Mouse (Mus musculus) CH12.LX (cell line): ENCODE measurements around the gene Lcn8.

Experiments used
- CTCF ChIP-seq, 2 experiments: IDR thresholded peaks in 1 of 2; conservative IDR thresholded peaks in 1 of 2; 2 replicates each; pipeline ENCODE4 v1.5.1; 2011 to 2012; ENCODE audit warnings: low read depth in 2 of 2, low read length in 2 of 2, improper control_type of control experiment in 1 of 2, inconsistent platforms in 1 of 2, mild to moderate bottlenecking in 1 of 2, moderate library complexity in 1 of 2
- E2F4 ChIP-seq: IDR thresholded peaks from 2 replicates; pipeline ENCODE4 v1.6.1; 2011; ENCODE audit warnings: low read depth, low read length, improper control_type of control experiment; ENCODE audit not compliant: insufficient replicate concordance
- GABPA ChIP-seq: IDR thresholded peaks from 2 replicates; pipeline ENCODE4 v1.6.1; 2012; ENCODE audit warnings: low read depth, low read length, improper control_type of control experiment, inconsistent platforms; ENCODE audit not compliant: insufficient replicate concordance
- IRF4 ChIP-seq: IDR thresholded peaks from 2 replicates; pipeline ENCODE4 v1.6.1; 2014; ENCODE audit warnings: low read depth, mild to moderate bottlenecking, inconsistent platforms, low read length, improper control_type of control experiment
- JUND ChIP-seq: conservative IDR thresholded peaks from 2 replicates; pipeline ENCODE4 v1.6.1; 2011; ENCODE audit warnings: low read depth, low read length, improper control_type of control experiment
- KAT2A ChIP-seq: IDR thresholded peaks from 2 replicates; pipeline ENCODE4 v1.6.1; 2012; ENCODE audit warnings: low read length, improper control_type of control experiment, inconsistent platforms; ENCODE audit not compliant: insufficient replicate concordance
- POLR2A ChIP-seq: IDR thresholded peaks from 2 replicates; pipeline ENCODE4 v1.6.1; 2011; ENCODE audit warnings: low read depth, mild to moderate bottlenecking, improper control_type of control experiment, low read length
- RAD21 ChIP-seq: IDR thresholded peaks from 2 replicates; pipeline ENCODE4 v1.6.1; 2011; ENCODE audit warnings: low read depth, mild to moderate bottlenecking, low read length, improper control_type of control experiment, moderate library complexity
- RCOR1 ChIP-seq: conservative IDR thresholded peaks from 2 replicates; pipeline ENCODE4 v1.6.1; 2012; ENCODE audit warnings: low read depth, mild to moderate bottlenecking, inconsistent platforms, low read length, improper control_type of control experiment
- SMC3 ChIP-seq: IDR thresholded peaks from 2 replicates; pipeline ENCODE4 v1.6.1; 2011; ENCODE audit warnings: low read depth, low read length, improper control_type of control experiment
- USF1 ChIP-seq: IDR thresholded peaks from 2 replicates; pipeline ENCODE4 v1.6.1; 2014; ENCODE audit warnings: low read depth, mild to moderate bottlenecking, inconsistent platforms, low read length, improper control_type of control experiment
- ZC3H11A ChIP-seq: IDR thresholded peaks from 2 replicates; pipeline ENCODE4 v1.6.1; 2012; ENCODE audit warnings: low read depth, mild to moderate bottlenecking, inconsistent platforms, low read length, improper control_type of control experiment
- ZNF384 ChIP-seq: IDR thresholded peaks from 2 replicates; pipeline ENCODE4 v1.6.1; 2012; ENCODE audit warnings: low read depth, low read length, improper control_type of control experiment, inconsistent platforms

DNA sequence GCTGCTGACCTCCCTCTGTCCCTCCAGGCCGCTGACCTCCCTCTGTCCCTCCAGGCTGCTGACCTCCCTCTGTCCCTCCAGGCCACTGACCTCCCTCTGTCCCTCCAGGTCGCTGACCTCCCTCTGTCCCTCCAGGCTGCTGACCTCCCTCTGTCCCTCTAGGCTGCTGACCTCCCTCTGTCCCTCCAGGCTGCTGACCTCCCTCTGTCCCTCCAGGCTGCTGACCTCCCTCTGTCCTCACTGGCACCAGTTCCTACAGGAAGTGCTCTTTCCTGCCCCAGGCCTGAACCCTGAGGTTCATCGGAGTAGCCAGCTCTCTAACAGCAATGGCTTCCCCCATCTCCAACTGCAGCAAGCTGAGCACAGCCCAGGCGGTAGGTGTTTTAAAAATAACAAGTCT is 24.2 kb upstream of the Lcn8 start:
- TF ChIP-seq POLR2A = no peak
- no peak for TF ChIP-seq ZNF384
- no peak for TF ChIP-seq USF1
- TF ChIP-seq KAT2A = no peak
- TF ChIP-seq E2F4 = no peak
- TF ChIP-seq GABPA = no peak
- TF ChIP-seq ZC3H11A = no peak
- TF ChIP-seq CTCF (conservative IDR thresholded peaks at IDR 0.05 in 1 of 2, IDR thresholded peaks at IDR 0.05 in 1 of 2; ENCODE audit: low read depth in 2 of 2, low read length in 2 of 2) = no peak
- TF ChIP-seq RCOR1 = no peak
- TF ChIP-seq SMC3 = no peak
- TF ChIP-seq JUND = no peak
- no peak for TF ChIP-seq RAD21
- no peak for TF ChIP-seq IRF4
